Mouse (Mus musculus) monocyte, adult 5-6 weeks (primary cell): ENCODE results near the gene Uty. TPM values are rescaled to one million over a fixed set of nuclear protein-coding genes. Genes with fewer than 3 reads are reported as not detected.

Experiments used
- ATAC-seq: fragments of 153-309, 156-312 bp; replicated peaks from 2 replicates; pipeline ENCODE4 v1.8.0; 2017; ENCODE audit warnings: mild to moderate bottlenecking; ENCODE audit not compliant: low TSS enrichment, insufficient number of reproducible peaks, severe bottlenecking, poor library complexity, low FRiP score
- total RNA-seq: library from RNA; stranded (forward); fragments of 200-1000, 200-491, 200-594 nt; gene quantifications from 3 replicates; pipeline ENCODE4 v1.2.3, GENCODE M21; 2017

Gene Uty
- total RNA-seq = 31.4 to 35.3 TPM (median 33.0 TPM) in 3 replicates

DNA sequence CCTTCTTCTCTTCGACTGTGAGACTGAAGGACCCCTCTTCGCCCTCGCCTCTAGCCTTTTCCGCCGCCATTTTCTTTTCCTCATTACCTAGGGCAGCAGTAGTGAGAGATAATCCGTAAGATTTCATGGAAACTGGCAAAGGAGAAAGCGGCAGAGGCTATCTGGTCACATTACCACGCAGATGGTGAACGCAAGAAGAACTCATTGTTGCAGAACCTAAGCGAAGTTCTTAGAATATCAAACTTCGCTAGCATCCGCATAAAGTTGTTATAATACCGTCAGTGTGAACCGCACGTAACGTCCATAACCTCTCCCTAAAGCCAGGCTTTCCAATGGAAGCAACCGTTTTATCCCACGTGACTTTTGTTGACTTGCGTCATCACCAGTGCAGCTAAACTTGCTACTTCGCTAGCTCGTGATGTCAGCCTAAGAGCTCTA is at the start of gene Uty:
TSS of gene Uty (minus strand) at position 334 of the 438 bp plus-strand sequence.
- peak; percentile 94 for ATAC-seq

DNA sequence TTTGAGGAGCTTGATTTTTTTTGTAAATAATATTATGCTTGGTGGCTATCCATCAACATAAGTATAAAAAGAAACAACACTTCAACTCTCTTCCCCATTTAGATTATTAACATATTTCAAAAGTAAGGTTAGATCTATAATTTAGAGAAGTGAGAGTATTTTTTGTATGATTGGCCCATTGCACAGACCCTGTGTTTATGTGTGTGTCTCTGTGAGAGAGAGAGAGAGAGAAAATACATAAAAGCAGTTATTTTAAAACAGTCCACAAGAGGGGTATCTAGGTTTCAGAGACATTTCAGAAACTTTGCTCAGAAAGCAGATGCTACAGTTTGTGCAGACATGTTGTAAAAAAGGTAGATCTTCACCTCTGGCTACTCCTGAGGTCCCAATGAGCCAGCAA is 48.1 kb upstream of the Uty start:
- ATAC-seq = peak; percentile 87

DNA sequence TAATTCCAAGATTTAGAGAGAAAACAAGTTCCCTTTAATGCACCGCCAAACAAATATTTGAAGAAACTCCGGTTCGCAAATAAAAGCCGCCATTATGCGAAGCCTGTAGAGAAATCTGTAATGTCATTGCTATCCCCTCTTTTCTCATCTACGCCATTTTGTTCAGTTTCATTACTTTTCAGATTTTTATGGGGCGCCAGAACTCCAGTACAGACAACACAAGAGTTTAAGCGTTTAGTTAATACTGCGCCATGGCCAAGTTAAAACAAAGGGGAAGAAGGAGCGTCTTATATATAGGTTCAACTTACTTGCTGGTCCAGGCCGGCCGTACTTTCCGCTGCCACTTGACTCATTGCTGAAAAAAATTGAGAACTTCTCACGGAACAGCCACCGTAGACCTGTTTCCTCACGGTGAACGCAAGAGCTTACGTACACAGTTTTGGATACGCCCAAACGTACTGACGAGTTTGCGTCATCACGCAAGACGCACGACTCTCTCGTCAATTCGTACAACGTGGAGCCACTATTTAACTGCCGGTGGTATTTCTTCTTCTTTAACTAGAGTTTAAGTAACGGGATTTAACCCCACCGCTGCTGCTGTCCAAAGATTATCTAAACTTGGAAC is 40.7 kb upstream of the Uty start, which contains the start of gene Ddx3y:
TSS of gene Ddx3y (minus strand) at position 459 of the 625 bp plus-strand sequence.
- peak; percentile 97 for ATAC-seq

DNA sequence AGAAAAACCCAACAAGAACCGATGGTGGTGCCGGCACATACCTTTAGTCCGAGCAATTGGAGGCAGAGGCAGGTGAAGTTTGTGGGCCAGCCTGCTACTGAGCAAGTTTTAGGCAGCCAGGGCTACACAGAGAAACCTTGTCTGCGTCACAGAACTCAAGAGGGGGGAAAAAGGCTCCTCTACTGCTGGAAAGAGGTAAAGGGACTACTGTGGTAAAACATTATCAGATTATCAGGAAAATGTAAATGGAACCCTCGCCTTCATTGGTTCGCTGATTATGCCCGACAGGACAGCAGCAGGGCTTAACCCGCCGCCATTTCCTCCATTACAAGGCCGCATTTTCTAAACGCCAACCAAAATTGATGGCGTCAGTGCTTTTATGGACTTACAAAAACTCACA is 40.2 kb upstream of the Uty start:
- ATAC-seq = peak; percentile 49

DNA sequence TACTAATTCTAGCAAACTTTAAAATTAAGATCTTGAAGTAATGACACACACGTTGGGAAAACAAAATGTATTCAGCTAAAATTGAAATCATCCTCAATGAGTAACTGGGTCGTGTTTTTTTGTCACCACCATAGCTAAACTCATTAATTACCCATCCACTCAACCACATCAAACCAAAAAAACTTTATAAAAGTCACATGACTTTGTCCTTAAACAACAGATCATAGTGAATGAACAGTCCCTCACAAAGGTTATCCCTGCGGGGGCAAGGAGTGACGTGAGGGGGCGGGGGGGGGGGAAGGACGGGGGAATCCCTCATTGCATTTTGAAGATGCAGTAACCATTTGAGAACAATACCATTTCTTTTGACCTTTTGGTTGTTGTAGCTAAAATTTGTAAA is 558 bp upstream of the Uty start:
- no peak for ATAC-seq

DNA sequence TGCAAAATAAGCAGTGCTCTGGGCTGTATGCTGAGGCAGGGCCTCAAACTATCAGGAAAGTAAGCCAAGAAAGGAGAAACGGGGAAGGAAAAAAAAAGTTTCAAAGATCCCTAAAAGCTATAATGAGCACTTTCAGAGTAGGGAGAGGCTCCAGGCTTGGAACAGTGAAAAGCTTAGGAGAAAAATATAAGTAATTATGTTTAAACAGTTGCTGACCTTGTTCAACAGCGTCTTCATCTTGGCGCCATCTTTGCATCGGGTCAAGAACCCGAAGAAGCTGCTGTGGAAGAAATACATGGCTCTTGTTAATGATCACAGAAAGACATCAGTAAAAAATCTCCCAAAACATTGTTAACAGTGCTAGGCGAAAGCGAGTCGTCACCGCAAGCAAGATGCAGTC is 619 bp downstream of the Uty start:
- no peak for ATAC-seq

DNA sequence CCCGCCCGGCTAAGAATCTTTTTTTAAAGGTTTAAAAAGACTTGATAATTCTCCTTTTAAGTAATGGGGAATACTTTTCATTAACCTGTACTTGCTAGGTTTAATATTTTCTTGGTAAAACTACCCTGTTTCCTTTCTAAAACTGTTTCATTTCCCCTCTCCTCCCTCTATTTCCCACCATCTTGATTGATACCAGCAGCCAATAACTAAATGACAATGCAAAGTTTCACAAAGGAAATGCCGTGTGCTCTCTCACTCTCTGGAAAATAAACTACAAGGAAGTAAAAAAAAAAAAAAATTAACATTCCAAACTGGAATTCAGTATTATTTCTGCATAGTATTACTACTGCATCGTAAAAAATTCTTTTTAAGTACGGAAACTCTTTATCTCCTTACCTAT is 1.1 kb downstream of the Uty start:
- ATAC-seq = no peak

DNA sequence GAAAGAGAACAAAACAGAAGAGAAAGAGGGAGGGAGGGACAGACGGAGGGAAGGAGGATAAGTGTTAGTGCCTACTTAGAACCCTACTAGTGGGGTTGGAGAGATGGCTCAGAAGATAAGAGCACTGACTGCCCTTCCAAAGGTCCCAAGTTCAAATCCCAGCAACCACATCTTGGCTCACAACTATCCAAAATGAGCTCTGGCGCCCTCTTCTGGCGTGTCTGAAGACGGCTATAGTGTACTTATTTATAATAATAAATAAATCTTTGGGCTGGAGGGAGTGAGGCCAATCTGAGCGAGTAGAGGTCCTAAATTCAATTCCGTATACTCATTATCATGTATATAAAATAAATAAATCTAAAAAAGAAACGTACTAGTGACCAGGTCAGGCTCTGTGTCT is 25.6 kb downstream of the Uty start:
- no peak for ATAC-seq

DNA sequence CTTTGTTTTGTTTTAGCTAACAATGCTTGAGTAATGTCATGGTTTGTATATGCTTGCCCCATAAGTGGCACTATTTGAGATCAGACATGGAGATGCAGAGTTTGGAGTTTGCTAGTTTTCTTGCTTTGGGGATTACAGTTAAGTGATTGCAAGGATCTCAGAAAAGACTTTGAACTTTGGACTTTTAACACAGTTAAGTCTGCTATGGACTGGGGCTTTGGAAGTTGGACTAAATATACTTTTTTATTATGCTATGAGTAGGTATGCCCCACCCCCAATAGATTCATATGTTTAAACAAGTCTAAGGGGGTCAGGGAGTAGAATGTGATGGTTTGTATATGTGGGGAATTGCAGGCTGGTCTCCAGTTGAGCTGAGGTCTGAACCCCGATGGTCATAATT is 67.1 kb downstream of the Uty start:
- ATAC-seq = no peak

DNA sequence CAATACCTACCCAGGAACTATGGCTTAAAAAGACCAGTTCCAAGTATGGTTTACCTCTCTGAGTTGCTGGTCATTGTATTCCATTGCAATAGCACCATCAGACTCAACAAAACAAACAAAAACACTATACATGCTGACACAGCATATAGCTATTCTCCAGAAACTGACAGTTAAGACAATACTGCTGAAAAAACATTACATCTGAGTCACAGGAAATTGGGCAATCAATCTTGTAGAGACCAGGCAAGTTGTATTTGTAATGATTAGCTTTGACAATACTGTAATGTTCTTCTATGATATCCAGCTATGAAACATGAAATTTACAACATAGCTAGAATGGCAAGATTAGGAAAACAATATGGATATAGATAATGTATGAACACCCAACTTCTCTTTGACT is 82.5 kb downstream of the Uty start:
- no peak for ATAC-seq

DNA sequence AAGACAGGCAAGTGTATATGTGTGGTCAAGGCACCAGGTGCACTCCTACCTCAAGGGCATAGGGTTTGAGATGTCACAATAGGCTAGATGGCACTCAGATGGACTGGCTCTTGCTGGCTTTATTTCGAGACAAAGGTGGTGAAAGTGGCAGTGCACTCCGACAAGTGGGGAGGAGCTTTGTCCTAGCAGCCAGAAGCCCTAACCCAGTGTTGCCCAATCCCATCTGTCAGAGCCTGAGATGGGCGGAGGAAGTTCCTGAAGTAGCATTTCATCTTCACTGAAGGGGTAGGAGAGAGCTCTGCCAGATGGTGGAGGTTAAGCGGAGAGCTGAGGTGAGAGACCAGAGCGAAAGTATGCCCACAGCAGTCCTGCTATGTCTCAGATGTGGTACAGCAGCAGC is 129.4 kb downstream of the Uty start:
- ATAC-seq = 0 out of 2 replicates have a peak, but pooled peaks have one; percentile 9

DNA sequence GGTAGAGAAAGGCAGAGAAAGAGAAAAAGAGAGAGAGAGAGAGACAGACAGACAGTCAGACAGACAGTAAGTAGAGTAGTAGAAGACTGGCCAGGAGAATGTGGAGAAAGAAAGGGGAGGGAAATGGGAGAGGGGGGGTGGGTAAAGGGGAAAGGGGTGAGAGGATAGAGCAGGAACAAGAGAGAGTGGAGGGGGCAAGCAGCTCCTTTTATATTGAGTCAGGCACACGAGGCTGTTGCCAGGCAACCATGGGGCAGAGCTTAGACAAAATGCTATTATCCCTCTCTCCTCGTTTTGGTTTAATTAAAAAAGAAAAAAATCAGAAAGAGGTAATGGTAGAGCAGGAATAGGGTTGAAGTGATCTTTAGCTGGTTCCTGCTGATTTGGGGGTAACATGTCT is 131.5 kb downstream of the Uty start:
- no peak for ATAC-seq

Other genes with a start within 250 kb of the Uty start
- 164 to 338 TPM (median 249 TPM) in 3 replicates for gene Eif2s3y, start 235.2 kb downstream of the Uty start, total RNA-seq
- 134 to 227 TPM (median 223 TPM) in 3 replicates for gene Ddx3y, start 40.9 kb upstream of the Uty start, total RNA-seq
- not detected in 3 replicates for gene Usp9y, start 214.0 kb upstream of the Uty start, total RNA-seq